Mouse (Mus musculus) yolk sac, embryonic 10.5 days (tissue): ENCODE data around the gene Prkag2.

ENCODE experiments used
- DNase-seq: peaks from one replicate; pipeline ENCODE4 v3.0.0-alpha.2; 2017; ENCODE audit warnings: low spot score

Gene Prkag2

DNA sequence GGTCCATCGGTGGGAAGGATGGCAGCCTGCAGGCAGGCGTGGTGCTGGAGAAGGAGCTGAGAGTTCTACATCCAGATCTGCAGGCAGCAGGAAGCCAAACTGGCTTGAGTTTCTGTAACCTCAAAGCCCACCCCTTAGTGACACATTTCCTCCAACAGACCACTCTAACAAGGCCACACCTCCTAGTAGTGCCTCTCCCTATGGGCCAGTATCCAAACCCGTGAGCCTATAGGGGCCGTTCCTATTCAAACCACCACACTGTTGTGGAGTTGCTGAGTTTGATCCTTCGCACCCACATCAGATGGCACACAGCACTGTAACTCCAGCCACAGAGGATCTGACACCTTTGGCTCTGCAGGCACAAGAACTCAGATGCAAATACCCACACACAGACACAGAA is 185.3 kb downstream of the Prkag2 start:
- DNase-seq = no peak

DNA sequence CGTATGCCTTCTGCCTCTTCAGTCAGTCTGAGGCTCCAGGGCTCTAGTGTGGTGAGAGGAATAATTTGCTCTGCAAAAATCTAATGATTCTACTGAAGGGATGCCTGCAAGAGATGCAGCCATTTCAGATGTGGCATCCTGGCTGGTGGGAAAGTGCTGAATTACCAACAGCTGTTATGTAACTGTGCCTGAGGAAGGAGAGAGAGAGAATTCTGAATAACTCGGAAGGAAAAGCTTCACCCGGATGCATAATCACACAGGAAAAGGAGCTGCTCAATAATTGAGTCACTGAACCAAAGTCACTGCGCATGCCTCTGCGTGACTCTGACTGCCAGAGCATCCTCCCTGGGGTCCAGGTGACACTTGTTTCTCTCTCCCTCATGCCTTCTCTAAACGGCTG is 186.8 kb downstream of the Prkag2 start:
- DNase-seq = no peak

GRCm38 (mm10) chr5:24908820-24909716 is 191.4 kb downstream of the Prkag2 start:
- peak; percentile 12 for DNase-seq

GRCm38 (mm10) chr5:24908141-24908819 is 192.2 kb downstream of the Prkag2 start:
- peak; percentile 93 for DNase-seq

- DNase-seq = peak; percentile 44
Observed at GRCm38 (mm10) chr5:24907737-24908136, 192.7 kb downstream of the Prkag2 start.

GRCm38 (mm10) chr5:24906844-24907243 is 193.6 kb downstream of the Prkag2 start:
- no peak for DNase-seq

GRCm38 (mm10) chr5:24904941-24905340 is 195.5 kb downstream of the Prkag2 start:
- DNase-seq = no peak

GRCm38 (mm10) chr5:24904423-24904822 is 196.0 kb downstream of the Prkag2 start:
- DNase-seq = no peak

- DNase-seq = no peak
Observed at GRCm38 (mm10) chr5:24904001-24904400, 196.4 kb downstream of the Prkag2 start.

- peak; percentile 52 for DNase-seq
Observed at GRCm38 (mm10) chr5:24902835-24903234, 197.6 kb downstream of the Prkag2 start.

- DNase-seq = no peak
Observed at GRCm38 (mm10) chr5:24895606-24896005, 204.8 kb downstream of the Prkag2 start.

- DNase-seq = no peak
Observed at GRCm38 (mm10) chr5:24894814-24895213, 205.6 kb downstream of the Prkag2 start.

GRCm38 (mm10) chr5:24892461-24892860 is 208.0 kb downstream of the Prkag2 start:
- no peak for DNase-seq

- no peak for DNase-seq
Observed at GRCm38 (mm10) chr5:24889860-24890259, 210.6 kb downstream of the Prkag2 start.

DNA sequence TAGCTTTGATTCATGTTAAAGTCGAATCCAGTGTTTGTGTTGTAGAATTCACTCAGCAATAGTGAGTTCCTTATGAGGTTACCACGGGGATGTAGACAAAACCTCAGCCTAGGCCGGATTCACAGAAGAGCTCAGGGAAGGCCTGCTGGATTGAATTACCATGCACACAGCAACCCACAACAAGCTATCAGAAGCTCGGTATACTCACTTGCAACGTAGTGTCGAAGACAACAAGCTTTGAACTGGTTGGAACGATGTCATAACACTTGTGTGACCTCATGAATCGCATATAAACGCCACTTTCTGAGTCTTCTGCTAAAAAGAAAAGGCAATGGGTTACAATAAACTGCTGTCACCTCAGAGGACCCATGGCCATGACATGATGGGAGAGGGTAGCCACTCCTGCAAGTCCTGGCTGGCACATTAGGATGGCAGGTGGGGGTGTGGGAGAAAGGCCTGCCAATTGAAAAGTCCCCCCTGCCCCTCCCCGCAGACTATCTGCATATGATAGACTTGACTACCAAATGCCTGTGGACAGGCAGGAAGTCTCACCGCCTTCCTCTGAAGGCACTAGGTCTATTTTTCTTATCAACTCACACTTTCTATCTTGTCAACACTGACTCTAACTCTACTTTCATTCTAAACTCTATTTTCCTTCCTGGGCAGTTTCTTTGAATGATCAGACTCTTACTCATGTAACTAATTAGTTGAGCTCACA is 211.4 kb downstream of the Prkag2 start:
- no peak for DNase-seq

DNA sequence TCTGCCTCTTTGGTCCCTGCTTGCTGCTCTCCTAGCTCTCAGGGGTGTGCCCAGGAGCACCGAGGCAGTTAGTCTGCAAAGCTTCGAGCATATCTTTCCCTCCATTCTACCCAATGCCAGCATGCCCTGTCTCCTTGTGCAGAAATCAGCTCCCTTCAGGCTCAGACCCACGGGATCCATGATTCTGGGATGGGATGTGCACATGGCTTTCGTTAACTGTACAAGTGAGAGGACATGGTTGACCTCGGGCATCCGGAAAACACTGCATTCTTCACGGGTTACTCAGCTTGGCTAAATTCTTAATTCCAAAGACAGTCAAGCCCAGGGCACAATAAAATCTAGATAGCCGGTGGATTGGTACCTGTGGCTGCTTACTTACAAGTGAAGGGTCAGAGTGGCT is 213.2 kb downstream of the Prkag2 start:
- no peak for DNase-seq

GRCm38 (mm10) chr5:24878713-24879112 is 221.7 kb downstream of the Prkag2 start:
- DNase-seq = no peak

- DNase-seq = no peak
Observed at GRCm38 (mm10) chr5:24877836-24878624, 222.4 kb downstream of the Prkag2 start.

DNA sequence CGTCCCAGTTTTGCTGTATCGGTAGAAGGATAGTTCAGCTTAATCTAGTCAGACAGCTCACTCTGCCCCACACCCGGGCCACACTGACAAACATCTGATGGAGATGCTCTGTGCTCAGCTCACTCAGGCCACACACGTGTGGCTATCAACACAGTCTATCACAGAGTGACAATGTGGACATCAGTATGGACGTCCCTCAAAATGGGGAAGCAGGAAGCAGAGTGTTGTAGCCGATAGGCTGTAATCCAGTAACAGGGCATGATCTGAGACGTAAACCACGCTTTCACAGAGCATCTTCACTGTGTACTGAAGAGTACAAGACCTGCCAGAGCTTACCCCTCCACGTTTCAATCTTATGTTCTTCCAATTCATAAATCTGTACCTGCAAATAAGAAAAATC is 223.8 kb downstream of the Prkag2 start:
- DNase-seq = no peak

DNA sequence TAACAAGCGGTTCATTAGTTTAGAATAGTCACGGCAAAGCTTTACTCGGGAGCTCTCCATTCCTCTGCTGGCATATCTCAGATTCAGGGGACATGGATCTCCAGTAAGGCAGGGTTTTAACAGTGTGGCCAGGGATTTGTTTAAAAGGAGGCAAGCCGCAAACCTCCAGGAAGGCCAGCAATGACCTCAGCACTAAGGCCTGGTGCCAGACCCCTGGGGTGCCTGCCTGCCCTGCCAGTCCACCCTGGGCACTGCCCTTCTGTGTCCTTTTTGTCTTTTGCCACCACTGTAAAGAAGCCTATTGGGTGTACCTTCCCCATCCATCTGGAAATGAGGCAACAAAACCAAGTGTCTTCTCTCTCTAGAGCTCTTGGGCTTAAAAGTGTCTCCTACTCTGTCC is 226.3 kb downstream of the Prkag2 start:
- no peak for DNase-seq

GRCm38 (mm10) chr5:24873221-24873620 is 227.2 kb downstream of the Prkag2 start:
- no peak for DNase-seq

GRCm38 (mm10) chr5:24871276-24871675 is 229.2 kb downstream of the Prkag2 start:
- DNase-seq = no peak
